Mouse (Mus musculus): ENCODE results near the gene Rbl1. TPM values are rescaled to one million over a fixed set of nuclear protein-coding genes. Genes with fewer than 3 reads are reported as not detected.
"Not testable (repeated sequence)": the region's sequence is repeated elsewhere in the genome, so short reads cannot be mapped to it uniquely, and the experiment has no call there.

The Rbl1 gene
- polyA plus RNA-seq, 1 experiment = 24.0 TPM

DNA sequence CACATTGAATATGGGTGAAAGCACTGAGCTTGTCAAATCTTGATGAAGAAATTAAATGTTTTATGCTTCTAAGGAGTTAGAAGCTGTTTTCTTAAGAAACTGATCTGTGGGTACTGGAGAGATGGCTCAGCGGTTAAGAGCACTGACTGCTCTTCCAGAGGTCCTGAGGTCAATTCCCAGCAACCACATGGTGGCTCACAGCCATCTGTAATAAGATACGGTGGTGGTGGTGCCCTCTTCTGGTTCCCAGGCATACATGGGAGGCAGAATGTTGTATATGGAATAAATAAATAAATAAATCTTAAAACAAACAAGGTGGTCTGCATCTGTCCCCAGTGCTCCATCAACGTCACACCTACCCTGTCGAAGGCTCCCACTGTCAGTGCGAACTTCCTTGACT, 29.9 kb downstream of the Rbl1 start:
- Histone ChIP-seq H3K4me1 (ENCODE audit: control insufficient read depth, insufficient read depth, low read length) (peaks cover 7% of the 10 kb centered on the region), H3K4me3 (ENCODE audit: insufficient read depth, low read length) (no peak overlapping the region), H3K27ac (ENCODE audit: insufficient read depth, low read length) (no peak overlapping the region)
- TF ChIP-seq POLR2A (IDR thresholded peaks at IDR 0.05; ENCODE audit: low read depth, low read length) = no peak

- Histone ChIP-seq H3K4me3 (ENCODE audit: insufficient read depth, low read length) (no peak overlapping the region), H3K4me1 (ENCODE audit: control insufficient read depth, insufficient read depth, low read length) (peaks cover 7% of the 10 kb centered on the region), H3K27ac (ENCODE audit: insufficient read depth, low read length) (no peak overlapping the region)
- TF ChIP-seq CTCF (IDR thresholded peaks at IDR 0.05; ENCODE audit: borderline replicate concordance, insufficient read depth, low read length) (no peak), POLR2A (IDR thresholded peaks at IDR 0.05; ENCODE audit: low read depth, low read length) (no peak)
Measured at GRCm38 (mm10) chr2:157173555-157173954, 30.8 kb downstream of the Rbl1 start.

- no peak for TF ChIP-seq POLR2A (IDR thresholded peaks at IDR 0.05; ENCODE audit: low read depth, low read length)
- no peak for TF ChIP-seq CTCF (IDR thresholded peaks at IDR 0.05; ENCODE audit: borderline replicate concordance, insufficient read depth, low read length)
- Histone ChIP-seq H3K27ac (ENCODE audit: insufficient read depth, low read length) (no peak overlapping the region), H3K4me3 (ENCODE audit: insufficient read depth, low read length) (no peak overlapping the region), H3K4me1 (ENCODE audit: control insufficient read depth, insufficient read depth, low read length) (peaks cover 7% of the 10 kb centered on the region)
Measured at GRCm38 (mm10) chr2:157172984-157173383, 31.4 kb downstream of the Rbl1 start.

GRCm38 (mm10) chr2:157170626-157171025, 33.7 kb downstream of the Rbl1 start:
- no peak for TF ChIP-seq POLR2A (IDR thresholded peaks at IDR 0.05; ENCODE audit: low read depth, low read length)
- no peak for TF ChIP-seq CTCF (IDR thresholded peaks at IDR 0.05; ENCODE audit: borderline replicate concordance, insufficient read depth, low read length)
- no peak overlapping the region for H3K4me3 ChIP-seq (ENCODE audit: insufficient read depth, low read length)
- H3K27ac ChIP-seq (ENCODE audit: insufficient read depth, low read length) = no peak overlapping the region; the same call in 1 of the 2 replicates
- H3K4me1 ChIP-seq (ENCODE audit: control insufficient read depth, insufficient read depth, low read length) = peaks cover 7% of the 10 kb centered on the region

DNA sequence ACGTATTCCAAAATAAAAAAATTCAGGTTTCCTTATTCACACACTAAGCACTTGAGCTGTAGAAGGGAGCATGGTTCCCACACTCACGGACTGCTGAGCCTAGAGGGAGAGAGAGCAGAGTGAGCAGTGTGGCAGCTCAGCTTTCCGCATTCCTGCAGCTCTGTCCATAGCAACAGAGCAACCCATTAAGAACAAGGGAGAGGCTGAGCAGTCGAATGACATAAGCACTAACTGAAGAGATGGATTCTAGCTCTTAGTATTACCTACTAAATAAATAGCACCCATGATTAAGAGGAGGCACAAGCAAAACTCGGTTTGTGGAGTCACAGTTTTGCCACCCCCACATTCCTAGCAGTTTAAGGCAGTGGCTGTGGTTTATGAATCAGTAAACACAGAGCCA, 34.2 kb downstream of the Rbl1 start:
- H3K4me1 ChIP-seq (ENCODE audit: control insufficient read depth, insufficient read depth, low read length) = peaks cover 7% of the 10 kb centered on the region
- H3K27ac ChIP-seq (ENCODE audit: insufficient read depth, low read length) = no peak overlapping the region; the same call in 1 of the 2 replicates
- TF ChIP-seq CTCF (IDR thresholded peaks at IDR 0.05; ENCODE audit: borderline replicate concordance, insufficient read depth, low read length) = no peak
- no peak for TF ChIP-seq POLR2A (IDR thresholded peaks at IDR 0.05; ENCODE audit: low read depth, low read length)
- no peak overlapping the region for H3K4me3 ChIP-seq (ENCODE audit: insufficient read depth, low read length)

- no peak overlapping the region for H3K27ac ChIP-seq (ENCODE audit: insufficient read depth, low read length)
- TF ChIP-seq POLR2A (IDR thresholded peaks at IDR 0.05; ENCODE audit: low read depth, low read length) = no peak
- no peak for TF ChIP-seq CTCF (IDR thresholded peaks at IDR 0.05; ENCODE audit: borderline replicate concordance, insufficient read depth, low read length)
- H3K4me1 ChIP-seq (ENCODE audit: control insufficient read depth, insufficient read depth, low read length) = peaks cover 9% of the 10 kb centered on the region
- no peak overlapping the region for H3K4me3 ChIP-seq (ENCODE audit: insufficient read depth, low read length)
Measured at GRCm38 (mm10) chr2:157166371-157167080, 37.8 kb downstream of the Rbl1 start.

GRCm38 (mm10) chr2:157165312-157166224, 38.8 kb downstream of the Rbl1 start:
- not testable (repeated sequence) for H3K4me3 ChIP-seq (ENCODE audit: insufficient read depth, low read length)

DNA sequence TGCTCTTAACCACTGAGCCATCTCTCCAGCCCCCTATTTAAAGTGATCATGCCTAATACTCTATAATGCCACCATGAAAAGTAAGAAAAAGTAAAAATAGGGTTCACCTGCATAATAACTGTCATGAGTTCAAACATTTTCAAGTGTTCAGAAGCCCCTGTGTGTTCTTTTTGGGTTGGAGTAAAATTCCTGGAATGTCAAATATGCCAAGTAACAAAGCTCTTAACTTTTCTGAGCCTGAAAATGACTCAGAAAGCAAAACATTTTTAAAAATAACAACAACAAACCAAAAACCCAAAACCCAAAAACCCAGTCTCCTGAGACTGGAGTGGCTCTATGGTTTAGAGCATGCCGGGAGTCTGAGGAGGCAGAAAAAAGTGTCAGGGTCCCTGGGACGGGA, 40.2 kb downstream of the Rbl1 start:
- TF ChIP-seq CTCF (IDR thresholded peaks at IDR 0.05; ENCODE audit: borderline replicate concordance, insufficient read depth, low read length) = no peak
- no peak for TF ChIP-seq POLR2A (IDR thresholded peaks at IDR 0.05; ENCODE audit: low read depth, low read length)
- H3K4me3 ChIP-seq (ENCODE audit: insufficient read depth, low read length) = no peak overlapping the region
- peaks cover 3% of the 10 kb centered on the region; the same call in 1 of the 2 replicates for H3K4me1 ChIP-seq (ENCODE audit: control insufficient read depth, insufficient read depth, low read length)
- H3K27ac ChIP-seq (ENCODE audit: insufficient read depth, low read length) = no peak overlapping the region

More at GRCm38 (mm10) chr2:157165312-157166224, 38.8 kb downstream of the Rbl1 start:
- not testable (repeated sequence) for H3K27ac ChIP-seq (ENCODE audit: insufficient read depth, low read length); H3K4me1 ChIP-seq (ENCODE audit: control insufficient read depth, insufficient read depth, low read length)

GRCm38 (mm10) chr2:157156079-157156478, 48.3 kb downstream of the Rbl1 start:
- TF ChIP-seq CTCF (IDR thresholded peaks at IDR 0.05; ENCODE audit: borderline replicate concordance, insufficient read depth, low read length) (no peak), POLR2A (IDR thresholded peaks at IDR 0.05; ENCODE audit: low read depth, low read length) (no peak)
- no peak overlapping the region for H3K4me3 ChIP-seq (ENCODE audit: insufficient read depth, low read length)
- H3K27ac ChIP-seq (ENCODE audit: insufficient read depth, low read length) = no peak overlapping the region
- H3K4me1 ChIP-seq (ENCODE audit: control insufficient read depth, insufficient read depth, low read length) = no peaks in the 10 kb centered on the region

DNA sequence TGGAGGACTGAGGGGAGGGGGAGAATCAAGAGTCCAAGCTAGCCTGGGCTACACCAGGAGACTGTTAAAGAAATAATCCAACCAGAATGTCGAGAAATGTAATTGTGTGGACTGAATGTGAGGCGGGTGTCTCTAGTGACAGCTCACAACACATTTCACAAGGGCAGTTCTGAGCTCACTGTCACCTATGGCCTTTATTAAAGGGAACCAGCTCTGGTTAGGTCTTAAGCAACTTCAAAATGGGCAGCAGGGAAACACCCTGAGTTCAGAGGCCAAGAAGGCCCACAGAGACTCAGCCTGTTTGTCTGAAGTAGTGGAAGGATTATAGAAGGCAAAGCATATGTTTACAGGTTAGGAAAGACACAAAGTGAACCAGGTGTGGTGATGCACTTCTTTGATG, 51.1 kb downstream of the Rbl1 start:
- no peak for TF ChIP-seq CTCF (IDR thresholded peaks at IDR 0.05; ENCODE audit: borderline replicate concordance, insufficient read depth, low read length)
- no peak for TF ChIP-seq POLR2A (IDR thresholded peaks at IDR 0.05; ENCODE audit: low read depth, low read length)

More for the DNA sequence above, 51.1 kb downstream of the Rbl1 start:
- Histone ChIP-seq H3K4me3 (ENCODE audit: insufficient read depth, low read length) (no peak overlapping the region), H3K4me1 (ENCODE audit: control insufficient read depth, insufficient read depth, low read length) (peaks cover 2% of the 10 kb centered on the region; the same call in 1 of the 2 replicates), H3K27ac (ENCODE audit: insufficient read depth, low read length) (no peak overlapping the region)

Measured in embryonic fibroblast, embryonic 13.5 days (primary cell).